Mouse (Mus musculus) left cerebral cortex, postnatal 10 days (tissue): Measurements from ENCODE around the gene Cacng3. TPM values are rescaled to one million over a fixed set of nuclear protein-coding genes. Genes with fewer than 3 reads are reported as not detected.

Source experiments
- DNase-seq, 2 experiments: peaks; one replicate each; pipeline ENCODE4 v3.0.0; 2021 to 2022; ENCODE audit warnings: low spot score in 2 of 2, mixed read lengths in 1 of 2; ENCODE audit errors: extremely low spot score in 1 of 2
- intact Hi-C: fragments of 180-260 bp; cut with DNase I; formaldehyde crosslinking; loops from one replicate; pipeline ENCODE4 v1.15.1; 2025
- total RNA-seq, 2 experiments: library from RNA; stranded (reverse); gene quantifications; 2 replicates each; pipeline ENCODE4 v1.2.3; 2021

Gene Cacng3
- 100 to 1,000 TPM; 124 to 129 TPM for total RNA-seq

DNA sequence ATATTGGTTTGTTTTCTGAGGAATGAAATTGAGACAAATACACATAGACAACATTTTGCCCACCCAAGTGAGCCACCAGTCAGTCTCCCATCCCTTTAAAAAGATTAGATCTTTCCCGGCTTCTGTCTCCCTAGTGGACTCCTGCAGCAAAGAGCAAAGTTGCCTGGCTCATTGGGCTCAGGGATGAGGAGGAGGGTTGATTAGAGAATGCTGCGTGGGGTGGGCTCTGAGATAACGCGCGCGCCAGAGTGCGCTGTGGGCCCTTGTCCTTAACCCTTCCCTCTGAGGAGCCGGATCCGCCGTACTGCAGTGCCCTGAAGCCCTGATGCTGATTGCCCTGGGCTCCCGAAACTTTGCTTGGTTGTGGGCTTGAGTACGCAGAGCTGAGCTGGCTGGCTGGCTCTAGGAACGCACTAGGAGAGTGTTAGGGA is at the start of gene Cacng3:
Gene Cacng3 (plus strand): TSS at position 51 of the 431 bp plus-strand sequence.
- intact Hi-C loops = loop anchor here (5.0 kb wide), 3 partner anchors 93 to 252 kb away; no protein-coding TSS in a partner anchor
- no peak for DNase-seq

DNA sequence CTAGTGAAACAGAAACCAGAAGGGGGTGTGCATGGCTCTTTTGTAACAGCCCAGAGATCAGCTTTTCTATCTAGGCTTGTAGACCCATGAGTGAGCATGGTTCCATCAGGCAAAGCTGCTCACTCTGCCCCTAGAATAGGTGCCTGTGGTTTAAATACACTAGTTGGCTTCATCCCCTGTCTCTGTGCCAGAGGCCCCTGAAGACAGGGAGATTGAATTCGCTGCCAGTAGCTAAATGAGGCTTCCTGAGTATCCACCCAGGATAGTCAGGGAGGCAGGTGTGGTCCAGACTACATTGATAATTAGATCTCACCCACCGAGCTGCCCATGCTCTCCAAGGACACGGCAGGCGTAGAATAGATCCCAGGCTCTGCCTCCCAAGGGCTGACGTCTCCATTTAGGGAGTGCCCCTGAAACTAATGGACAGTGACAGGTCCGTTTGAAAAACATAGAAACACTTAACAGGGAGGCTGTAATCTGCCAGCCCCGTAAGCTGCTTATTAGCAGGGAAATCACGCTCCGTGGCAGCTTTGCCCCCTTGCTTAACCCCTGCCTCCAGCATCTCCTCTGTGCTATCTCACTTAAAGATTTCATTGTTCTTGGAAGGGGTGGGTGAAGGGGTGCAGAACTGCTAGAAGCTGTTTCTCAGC is 48.0 kb upstream of the Cacng3 start:
- intact Hi-C loops = no loop called here
- no peak for DNase-seq

DNA sequence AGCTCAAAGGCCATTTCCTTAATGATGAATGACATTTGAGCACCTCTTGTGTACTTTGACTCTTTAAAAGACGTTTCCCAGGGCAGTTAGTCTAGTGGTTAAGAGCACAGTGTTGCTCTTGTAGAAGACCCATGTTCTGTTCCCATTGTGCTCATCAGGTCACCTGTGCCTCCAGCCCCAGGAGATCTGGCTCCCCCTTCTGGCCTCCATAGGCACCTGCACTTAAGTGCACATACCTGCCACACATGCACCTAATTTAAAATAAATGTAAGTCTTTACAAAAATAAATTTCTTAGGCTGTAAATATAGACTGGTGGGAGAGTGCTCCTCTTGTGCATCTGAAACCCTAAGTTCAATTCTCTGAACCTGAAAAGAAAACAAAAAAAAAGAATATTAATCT is 46.5 kb upstream of the Cacng3 start:
- no peak for DNase-seq

DNA sequence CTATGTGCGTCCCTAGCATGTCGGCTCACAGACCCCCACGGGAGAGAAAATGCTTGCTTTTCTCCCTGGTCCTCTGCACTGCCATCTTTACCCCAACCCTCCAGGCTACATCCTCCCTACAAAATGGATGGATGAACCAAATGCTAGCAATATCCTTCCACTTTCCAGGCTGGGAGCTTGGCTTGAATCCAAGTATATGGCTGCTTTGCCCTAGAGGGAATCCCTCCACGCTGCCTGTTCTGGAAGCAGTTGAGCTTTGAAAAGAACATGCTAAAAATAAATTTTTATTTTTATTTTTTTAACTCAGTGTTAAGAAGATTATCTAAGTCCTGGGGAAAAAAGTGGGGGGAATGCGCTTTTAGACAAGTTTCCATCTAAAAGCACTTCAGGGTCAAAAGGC is 42.2 kb upstream of the Cacng3 start:
- intact Hi-C loops = no loop called here

More for the DNA sequence above, 46.5 kb upstream of the Cacng3 start:
- intact Hi-C loops = no loop called here

DNA sequence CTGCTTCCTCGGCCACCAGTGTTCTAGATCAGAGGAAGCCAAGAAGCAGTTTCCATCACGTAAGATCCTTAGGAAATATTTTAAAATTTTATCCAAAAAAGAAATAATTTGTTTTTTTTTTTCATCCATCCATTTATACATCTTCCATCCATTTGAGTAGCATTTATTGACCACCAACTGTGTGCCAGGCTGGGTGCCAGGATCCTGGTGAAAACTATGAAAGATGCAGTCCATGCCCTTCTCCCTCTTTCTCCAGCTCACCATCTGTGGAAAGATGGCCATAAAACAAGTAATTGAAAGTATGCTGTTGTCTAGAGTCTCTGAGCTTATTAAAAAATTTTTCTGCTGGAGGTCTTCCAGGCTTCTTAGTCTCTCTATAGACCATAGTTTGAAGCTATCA is 39.9 kb upstream of the Cacng3 start:
- no peak for DNase-seq

More for the DNA sequence above, 42.2 kb upstream of the Cacng3 start:
- DNase-seq = peak; percentile 15 to 52

DNA sequence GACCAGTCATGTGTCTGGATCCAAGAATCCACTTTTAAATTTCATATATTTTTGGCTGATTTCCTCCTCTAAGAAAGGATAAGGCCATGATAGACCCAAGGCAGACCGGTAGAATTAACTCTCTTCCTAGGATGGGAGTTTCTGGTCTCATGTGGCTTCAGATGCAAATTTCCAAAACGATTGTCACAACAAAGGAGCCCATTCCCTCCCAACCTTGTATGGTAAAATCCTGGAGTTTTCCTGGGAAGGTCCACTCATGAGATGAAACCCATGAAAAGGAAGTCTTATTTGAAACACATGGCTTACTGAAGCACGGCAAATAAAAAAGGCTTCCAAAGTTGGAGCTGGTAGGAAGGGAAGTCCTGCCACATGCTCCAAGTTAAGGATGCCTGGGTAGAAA is 39.1 kb upstream of the Cacng3 start:
- no peak for DNase-seq
- intact Hi-C loops = no loop called here

More for the DNA sequence above, 39.9 kb upstream of the Cacng3 start:
- intact Hi-C loops = no loop called here

DNA sequence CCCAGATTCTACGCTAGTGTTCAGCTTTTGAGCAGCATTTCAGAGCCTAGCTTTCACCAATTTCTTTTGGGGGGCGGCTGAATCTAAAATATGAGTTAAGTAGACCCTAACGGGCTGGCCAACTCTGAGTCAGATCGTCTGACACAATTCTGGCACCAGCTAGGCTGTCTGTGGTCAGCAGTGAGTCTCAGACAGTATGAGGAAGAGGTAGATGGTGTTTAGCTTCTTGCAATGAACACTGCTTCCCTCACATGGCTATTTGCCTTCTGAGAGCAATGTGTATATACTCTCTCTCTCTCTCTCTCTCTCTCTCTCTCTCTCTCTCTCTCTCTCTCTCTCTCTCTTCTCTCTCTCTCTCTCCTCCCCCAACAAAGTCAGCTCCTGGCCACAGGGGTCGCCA is 37.3 kb upstream of the Cacng3 start:
- DNase-seq = no peak
- intact Hi-C loops = no loop called here

DNA sequence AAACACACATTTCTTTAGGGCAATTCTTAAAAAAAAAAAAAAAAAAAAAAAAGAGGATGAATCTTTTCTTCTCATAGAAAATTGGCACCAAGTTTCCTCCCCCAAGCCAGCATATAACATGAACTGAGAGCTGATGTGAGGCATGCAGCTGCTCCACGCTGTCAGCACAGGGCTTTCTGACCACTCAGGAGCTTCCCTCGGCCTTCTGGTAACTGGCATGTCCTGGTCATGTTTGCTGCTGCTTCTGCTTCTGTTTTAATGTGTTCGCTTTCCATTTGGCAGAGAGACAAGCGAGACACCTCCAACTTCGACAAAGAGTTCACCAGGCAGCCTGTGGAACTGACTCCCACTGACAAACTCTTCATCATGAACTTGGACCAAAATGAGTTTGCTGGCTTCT is 36.8 kb upstream of the Cacng3 start:
- intact Hi-C loops = no loop called here

DNA sequence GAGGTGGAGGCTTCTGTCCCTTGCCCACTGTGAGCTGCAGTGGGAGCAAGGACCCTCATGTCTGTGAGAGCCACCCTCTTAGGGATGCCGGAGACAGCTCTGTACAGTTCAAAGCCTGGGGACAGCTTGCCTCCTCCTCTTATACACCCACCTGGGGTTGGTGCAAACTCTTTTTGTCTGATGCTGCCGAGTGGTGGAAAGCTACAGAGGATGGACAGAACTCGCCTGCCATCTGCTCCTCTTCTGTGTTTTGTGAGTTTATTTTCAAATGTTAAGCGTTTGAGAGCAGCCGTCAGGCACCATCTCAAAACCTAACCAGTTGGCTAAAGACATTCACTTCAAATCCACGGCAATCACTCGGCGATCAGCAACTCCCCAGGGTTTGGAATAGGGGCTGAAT is 26.6 kb upstream of the Cacng3 start:
- no peak for DNase-seq
- intact Hi-C loops = no loop called here

More for the DNA sequence above, 36.8 kb upstream of the Cacng3 start:
- no peak for DNase-seq

DNA sequence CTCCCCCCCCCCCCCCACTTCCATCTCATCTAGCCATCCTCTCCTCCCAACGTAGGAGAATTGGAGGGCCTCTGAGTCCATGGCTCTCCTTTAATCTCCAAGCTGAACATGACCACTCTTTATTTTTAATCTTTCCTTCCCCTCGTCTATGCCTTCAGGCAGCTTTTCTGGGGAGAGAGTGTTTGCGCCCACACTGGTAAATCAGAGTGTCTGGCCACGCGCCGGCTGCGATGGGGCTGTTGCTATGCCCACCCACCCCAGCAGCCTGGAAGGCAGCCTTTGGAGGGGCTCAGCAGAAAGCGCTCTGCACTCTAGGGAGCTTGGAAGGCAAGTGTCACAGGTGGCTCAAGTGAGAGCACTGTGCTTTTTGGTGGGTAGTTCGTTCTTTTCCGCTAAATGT is 21.0 kb upstream of the Cacng3 start:
- intact Hi-C loops = no loop called here
- DNase-seq = peak in 1 of 2 experiments; percentile 56

DNA sequence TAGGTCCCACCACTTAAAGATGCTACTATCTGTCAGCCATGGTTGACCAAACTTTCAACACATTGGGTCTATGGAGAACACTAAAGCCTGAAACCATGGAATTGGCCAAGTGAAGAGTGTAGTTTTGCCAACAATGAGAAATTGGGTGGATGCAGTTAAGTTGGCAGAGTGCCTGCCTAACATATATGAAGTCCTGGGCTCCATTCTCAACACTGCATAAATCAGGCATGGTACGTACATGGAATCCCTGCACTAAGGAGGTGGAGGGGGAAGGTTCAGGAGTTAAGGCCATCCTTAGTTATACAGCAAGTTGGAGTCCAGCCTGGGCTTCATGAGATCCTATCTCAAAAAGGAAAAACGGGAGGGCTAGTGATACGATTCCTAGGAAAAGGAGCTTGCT is 17.8 kb upstream of the Cacng3 start:
- no peak for DNase-seq
- intact Hi-C loops = no loop called here

DNA sequence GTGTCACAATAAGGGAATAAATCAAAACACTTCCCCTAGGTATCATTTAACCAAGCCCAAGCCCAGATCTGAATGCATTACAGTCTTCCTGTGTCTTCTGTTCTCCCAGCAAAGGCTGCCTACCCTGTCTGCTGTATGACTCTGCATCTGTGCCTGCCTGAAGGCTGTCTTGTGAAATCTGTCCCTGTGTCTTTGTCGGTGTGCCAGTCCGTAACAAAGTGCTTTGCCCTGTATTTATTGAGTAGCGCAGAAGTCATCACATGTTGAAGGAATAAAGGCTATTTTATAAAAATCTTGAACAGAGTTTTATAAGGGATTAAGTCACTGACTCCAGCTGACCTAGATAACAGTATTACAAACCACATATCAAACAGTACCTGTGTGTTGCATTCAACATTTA is 13.6 kb upstream of the Cacng3 start:
- no peak for DNase-seq

DNA sequence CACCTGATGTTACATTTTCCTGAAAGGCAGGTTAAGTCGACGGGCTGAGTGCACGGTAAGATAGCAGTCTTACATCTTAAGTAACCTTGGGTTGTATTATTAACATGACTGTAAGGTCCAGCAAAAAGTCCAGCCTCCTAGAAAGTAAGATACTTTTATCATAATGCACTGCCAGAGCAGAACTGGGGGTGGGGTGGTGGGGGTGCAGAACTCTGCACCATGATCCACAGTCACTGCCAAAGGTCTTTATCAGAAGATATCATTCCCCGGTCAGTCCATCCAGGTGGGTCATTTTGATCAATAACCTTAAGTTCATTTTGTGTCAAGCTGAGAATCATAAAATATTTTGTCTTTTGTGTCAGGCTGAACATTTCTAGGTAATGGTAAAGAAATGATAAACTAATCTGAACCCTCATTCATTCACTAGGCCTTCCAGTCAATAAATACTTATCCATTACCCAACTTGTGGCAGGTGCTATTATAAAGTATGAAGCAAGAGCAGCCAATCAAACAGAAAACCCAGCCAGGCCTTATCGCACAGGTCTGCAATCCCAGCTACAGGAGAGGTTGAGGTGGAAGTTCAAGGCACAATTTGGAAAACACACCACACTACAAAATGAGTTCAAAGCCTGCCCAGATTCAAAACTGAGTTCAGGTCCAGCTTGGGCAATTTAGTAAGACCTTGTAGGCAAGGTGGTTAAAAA is 12.7 kb upstream of the Cacng3 start:
- intact Hi-C loops = no loop called here
- DNase-seq = no peak

More for the DNA sequence above, 13.6 kb upstream of the Cacng3 start:
- intact Hi-C loops = no loop called here

DNA sequence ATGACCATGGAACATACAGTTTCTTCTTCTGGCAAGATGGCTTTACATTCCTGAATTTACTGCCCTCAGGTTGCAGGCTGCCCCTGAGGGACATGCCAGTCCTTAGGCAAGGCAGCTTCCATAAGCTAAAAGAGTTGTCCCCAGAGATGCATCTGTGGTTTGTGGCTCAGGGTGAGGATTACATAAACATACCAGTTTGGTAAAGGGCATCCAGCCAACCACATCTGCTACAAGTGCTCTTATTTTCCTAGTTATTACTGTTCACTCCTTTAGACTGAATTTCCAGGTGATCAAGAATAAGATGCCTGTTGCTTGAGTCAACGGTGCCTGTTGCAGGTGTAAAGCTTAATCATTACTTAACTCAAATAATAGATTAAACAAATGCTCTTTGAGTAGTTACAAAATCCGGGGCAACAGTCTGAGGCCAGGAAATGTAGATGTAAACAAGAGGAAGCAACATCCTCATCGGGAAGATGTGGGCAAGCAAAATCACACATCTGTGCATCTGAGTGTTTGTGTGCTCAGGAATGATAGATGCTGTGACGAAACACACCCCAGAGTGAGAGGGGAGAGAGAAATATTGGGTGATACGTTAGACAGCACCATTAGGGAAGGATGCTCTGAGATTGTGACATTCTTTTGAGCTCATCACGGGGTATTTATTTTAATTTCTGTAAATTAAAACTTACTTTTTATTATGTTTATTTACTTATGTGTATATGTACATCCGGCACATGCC is 4.8 kb upstream of the Cacng3 start:
- no peak for DNase-seq
- intact Hi-C loops = no loop called here

DNA sequence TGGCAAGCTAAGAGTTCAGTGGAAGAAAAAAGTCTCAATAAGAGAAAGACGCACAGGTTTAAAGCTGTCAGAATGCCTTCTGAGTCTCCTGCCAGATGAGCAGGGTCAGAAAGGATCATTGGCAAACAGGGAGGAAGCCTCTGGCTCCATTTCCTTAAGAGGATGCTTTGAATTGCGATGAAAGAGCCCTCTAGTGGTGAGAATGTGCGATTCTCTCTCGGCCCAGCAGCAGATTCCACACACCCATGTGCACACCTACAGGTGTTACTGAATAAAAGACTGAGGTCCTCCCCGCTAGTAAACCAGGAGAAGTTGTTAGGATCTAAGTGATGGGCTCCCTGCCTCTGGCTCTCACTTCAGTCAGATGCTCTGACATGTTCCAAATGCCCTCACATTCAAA is 2.4 kb upstream of the Cacng3 start:
- peak in 1 of 2 experiments; percentile 32 for DNase-seq
- intact Hi-C loops = no loop called here

DNA sequence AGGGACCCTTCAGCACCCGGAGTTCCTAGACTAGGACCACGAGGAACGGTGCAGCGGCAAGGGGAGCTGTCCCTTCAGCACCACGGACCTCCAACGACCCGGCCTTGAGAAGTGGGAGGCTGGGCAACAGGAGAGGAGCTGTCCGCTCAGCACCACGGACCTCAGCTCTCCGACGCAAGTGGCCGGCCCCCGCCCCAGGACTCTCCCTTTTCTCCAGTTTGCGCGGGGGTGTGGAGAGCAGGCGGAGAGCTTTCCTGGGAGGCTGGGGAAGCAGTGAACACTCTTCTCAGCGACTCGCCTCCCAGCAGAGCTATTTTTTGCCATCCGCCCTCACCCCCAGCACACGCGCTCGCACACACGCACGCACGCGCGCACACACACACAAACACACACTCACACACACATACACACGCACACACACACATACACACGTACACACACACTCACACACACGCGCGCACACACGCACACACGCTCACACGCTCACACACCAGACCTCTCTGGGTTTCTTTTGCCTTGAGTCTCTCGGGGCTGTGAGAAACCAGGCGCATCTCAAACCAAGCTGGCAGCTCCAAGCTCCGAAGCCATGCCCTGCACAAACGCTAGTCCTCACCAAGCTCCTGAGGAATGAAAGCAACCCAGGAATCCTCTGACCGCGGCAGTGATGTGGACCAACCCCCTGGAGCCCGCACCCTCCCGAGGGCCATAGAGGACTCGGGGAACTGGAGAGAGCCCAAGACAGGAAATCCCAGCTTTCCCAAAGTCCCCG is 765 bp downstream of the Cacng3 start:
- peak; percentile 76 to 92 for DNase-seq
- intact Hi-C loops = loop anchor here (5.0 kb wide), 3 partner anchors 94 to 251 kb away; no protein-coding TSS in a partner anchor

DNA sequence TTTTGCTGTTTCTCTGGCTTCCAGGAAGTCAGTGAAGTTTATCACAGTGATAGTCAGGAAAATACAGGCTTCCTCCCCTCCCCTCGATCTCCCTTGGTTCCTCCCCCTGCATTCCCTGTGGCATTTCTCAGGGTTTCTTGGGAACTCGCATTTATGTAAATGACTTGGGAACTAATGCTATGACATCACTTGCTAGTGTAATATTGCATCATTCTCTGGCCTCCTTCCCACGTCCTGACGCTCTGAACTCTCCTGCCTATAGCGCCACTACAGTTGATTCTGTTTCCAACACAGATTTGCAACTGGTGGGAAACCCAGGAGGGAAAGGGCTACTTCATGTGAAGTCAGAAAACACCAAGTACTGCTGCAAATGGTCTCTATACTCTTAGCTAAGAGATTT is 2.7 kb downstream of the Cacng3 start:
- intact Hi-C loops = loop anchor here (5.0 kb wide), 3 partner anchors 96 to 249 kb away; no protein-coding TSS in a partner anchor

DNA sequence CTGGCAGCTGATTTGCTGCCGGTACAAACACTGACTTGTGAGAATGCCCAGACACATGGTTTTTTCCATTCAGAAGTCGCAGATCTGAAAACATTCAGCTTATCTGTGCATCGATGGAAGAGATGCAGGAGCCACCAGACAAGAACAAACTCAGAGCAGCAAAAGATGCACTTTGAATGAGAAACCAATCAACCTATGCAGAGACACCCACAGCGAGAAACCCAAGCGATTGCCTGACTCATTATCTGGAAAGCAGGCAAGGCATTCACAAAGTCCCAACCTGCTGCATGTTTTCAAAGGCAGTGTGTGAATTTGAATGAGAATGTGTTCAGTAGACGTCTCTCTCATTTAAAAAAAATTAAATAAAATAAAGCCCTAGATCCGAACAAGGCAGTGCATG is 4.9 kb downstream of the Cacng3 start:
- DNase-seq = no peak
- intact Hi-C loops = no loop called here

More for the DNA sequence above, 2.7 kb downstream of the Cacng3 start:
- peak; percentile 26 to 32 for DNase-seq

DNA sequence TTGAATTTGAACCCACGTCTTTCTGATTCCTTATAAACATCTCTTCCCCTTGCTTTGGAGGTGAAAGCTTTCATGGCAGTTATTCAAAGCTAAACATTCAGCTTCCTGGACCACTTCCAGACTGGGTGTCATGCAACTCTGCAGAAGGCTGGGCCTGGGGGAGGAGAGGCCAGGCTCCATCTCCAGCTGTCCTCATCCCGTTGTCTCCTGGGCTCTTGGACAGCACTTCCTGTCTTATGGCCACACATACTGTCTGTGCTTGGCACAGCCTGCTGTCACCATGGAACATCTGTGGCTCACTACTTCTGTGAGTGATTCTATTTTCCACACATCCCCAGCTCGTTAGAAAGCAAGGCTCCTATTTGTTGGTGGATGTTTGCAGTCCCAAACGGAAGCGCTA is 31.5 kb downstream of the Cacng3 start:
- intact Hi-C loops = no loop called here
- DNase-seq = peak; percentile 31 to 41
